Mouse (Mus musculus) heart, postnatal 0 days (tissue): ENCODE results near the gene Fxr2. TPM values are rescaled to one million over a fixed set of nuclear protein-coding genes. Genes with fewer than 3 reads are reported as not detected.

Experiments used
- ATAC-seq: fragments of 200-750 bp; cut with Nextera tagmentation; 2 replicates; pipeline ENCODE4 v1.8.0; 2017; ENCODE audit warnings: low read depth, moderate number of reproducible peaks, moderate library complexity; ENCODE audit not compliant: insufficient read depth
- DNase-seq: peaks from one replicate; pipeline ENCODE4 v3.0.0-alpha.2; 2016; ENCODE audit warnings: low spot score
- H3K27ac ChIP-seq: fragments of 300-500 bp; sonication (generic); 2 replicates; pipeline ENCODE4 v1.5.1; 2014; ENCODE audit warnings: low read depth, mild to moderate bottlenecking
- H3K27me3 ChIP-seq: fragments of 300-500 bp; sonication (generic); 2 replicates; pipeline ENCODE4 v1.6.1; 2014; ENCODE audit warnings: low read length, mixed read lengths; ENCODE audit not compliant: control insufficient read depth, insufficient read depth
- H3K36me3 ChIP-seq: fragments of 300-500 bp; sonication (generic); replicated peaks from 2 replicates; pipeline ENCODE4 v1.6.1; 2014; ENCODE audit warnings: low read length, mixed read lengths; ENCODE audit not compliant: control insufficient read depth, insufficient read depth
- H3K4me1 ChIP-seq: fragments of 300-500 bp; sonication (generic); 2 replicates; pipeline ENCODE4 v1.6.1; 2014; ENCODE audit warnings: antibody characterized with exemption; ENCODE audit not compliant: control insufficient read depth, insufficient read depth
- H3K4me2 ChIP-seq: fragments of 300-500 bp; sonication (generic); 2 replicates; pipeline ENCODE4 v1.6.1; 2014; ENCODE audit warnings: low read depth, mild to moderate bottlenecking, low read length, moderate library complexity
- H3K4me3 ChIP-seq: fragments of 300-500 bp; sonication (generic); 2 replicates; pipeline ENCODE4 v1.5.1; 2014; ENCODE audit warnings: low read depth, low read length
- H3K9ac ChIP-seq: fragments of 300-500 bp; sonication (generic); replicated peaks from 2 replicates; pipeline ENCODE4 v1.6.1; 2014; ENCODE audit warnings: low read depth, low read length, mixed read lengths
- H3K9me3 ChIP-seq: fragments of 300-500 bp; sonication (generic); replicated peaks from 2 replicates; pipeline ENCODE4 v1.6.1; 2016; ENCODE audit warnings: low read length; ENCODE audit not compliant: control insufficient read depth
- CTCF ChIP-seq: IDR thresholded peaks from 2 replicates; pipeline ENCODE4 v1.5.1; 2016; ENCODE audit warnings: antibody characterized with exemption, control low read depth, low read depth
- EP300 ChIP-seq: IDR thresholded peaks from 2 replicates; pipeline ENCODE4 v1.6.1; 2016; ENCODE audit warnings: antibody characterized with exemption, low read depth
- WGBS: fragments of 180-500 bp; shearing (Covaris S2); extraction: QIAGEN DNeasy Blood & Tissue Kit; methylation state at CpG from one replicate; pipeline ENCODE4 v1.1.7; 2014; 5-methylcytosine and 5-hydroxymethylcytosine counted together
- polyA plus RNA-seq: library from polyadenylated mRNA; unstranded; fragments of >200 nt; fragmentation: Nextera tagmentation; extraction: Ambion mirVana; gene quantifications from 2 replicates; pipeline ENCODE4 v1.2.1, GENCODE M21; 2015
- total RNA-seq: library from RNA; depleted of rRNA; stranded (reverse); fragments of >200 nt; gene quantifications from 2 replicates; pipeline ENCODE4 v1.2.3, GENCODE M21; 2014; ENCODE audit warnings: low replicate concordance

Gene Fxr2
- total and polyA plus RNA-seq, 2 experiments from 2014 or later = 15.8 to 64.7 TPM

GRCm38 (mm10) chr11:69633128-69633866 is 507 bp downstream of the Fxr2 start:
- no peaks in the 10 kb centered on the region for H3K27me3 ChIP-seq
- peak overlapping the region; percentile 98 for H3K4me3 ChIP-seq
- peak overlapping the region; percentile 97 for H3K9ac ChIP-seq
- H3K9me3 ChIP-seq = no peaks in the 10 kb centered on the region
- TF ChIP-seq EP300 (no peak), CTCF (no peak)
- ATAC-seq = peak; percentile 50
- peaks cover 19% of the 10 kb centered on the region for H3K4me1 ChIP-seq
- H3K27ac ChIP-seq = peak overlapping the region; percentile 97
- 0% methylated on average over 34 of the region's 50 CpGs for WGBS
- DNase-seq = peak; percentile 39
- no peaks in the 10 kb centered on the region; the same call in 1 of the 2 replicates for H3K36me3 ChIP-seq
- H3K4me2 ChIP-seq = peak overlapping the region; percentile 85

GRCm38 (mm10) chr11:69635471-69635870 is 2.7 kb downstream of the Fxr2 start:
- DNase-seq (no peak), ATAC-seq (no peak)
- H3K27ac ChIP-seq = no peak overlapping the region
- peaks cover 15% of the 10 kb centered on the region for H3K36me3 ChIP-seq
- 84% methylated on average over 3 of the region's 3 CpGs for WGBS
- H3K27me3 ChIP-seq = no peaks in the 10 kb centered on the region
- no peaks in the 10 kb centered on the region for H3K9me3 ChIP-seq
- peaks cover 19% of the 10 kb centered on the region for H3K4me1 ChIP-seq
- no peak overlapping the region for H3K4me2 ChIP-seq
- TF ChIP-seq EP300 = no peak
- TF ChIP-seq CTCF = no peak
- no peak overlapping the region for H3K9ac ChIP-seq
- no peak overlapping the region for H3K4me3 ChIP-seq

- no peaks in the 10 kb centered on the region for H3K9me3 ChIP-seq
- H3K27ac ChIP-seq = no peak overlapping the region
- H3K9ac ChIP-seq = no peak overlapping the region
- H3K4me2 ChIP-seq = no peak overlapping the region
- H3K36me3 ChIP-seq = peaks cover 88% of the 10 kb centered on the region
- whole genome bisulfite sequencing = 71% methylated on average over 5 of the region's 5 CpGs
- no peak overlapping the region for H3K4me3 ChIP-seq
- no peak for DNase-seq
- no peaks in the 10 kb centered on the region for H3K27me3 ChIP-seq
- TF ChIP-seq EP300 = no peak
- no peak for TF ChIP-seq CTCF
- no peak for ATAC-seq
- H3K4me1 ChIP-seq = no peaks in the 10 kb centered on the region
Measured at GRCm38 (mm10) chr11:69645860-69646259, 13.1 kb downstream of the Fxr2 start.

GRCm38 (mm10) chr11:69653399-69653798 is 20.6 kb downstream of the Fxr2 start:
- Histone ChIP-seq H3K4me3 (no peak overlapping the region), H3K36me3 (peaks cover 75% of the 10 kb centered on the region), H3K4me1 (no peaks in the 10 kb centered on the region), H3K9me3 (no peaks in the 10 kb centered on the region), H3K27me3 (no peaks in the 10 kb centered on the region), H3K4me2 (no peak overlapping the region), H3K9ac (no peak overlapping the region), H3K27ac (no peak overlapping the region)
- no peak for ATAC-seq
- no peak for DNase-seq
- TF ChIP-seq EP300 (no peak), CTCF (no peak)
- 53% methylated on average over 5 of the region's 5 CpGs for WGBS

GRCm38 (mm10) chr11:69654760-69655159 is 22.0 kb downstream of the Fxr2 start:
- Histone ChIP-seq H3K4me3 (no peak overlapping the region), H3K4me1 (no peaks in the 10 kb centered on the region), H3K9me3 (no peaks in the 10 kb centered on the region), H3K4me2 (no peak overlapping the region), H3K27ac (0 out of 2 replicates have a peak overlapping the region, but pooled peaks have one; percentile 2), H3K9ac (no peak overlapping the region), H3K36me3 (peaks cover 73% of the 10 kb centered on the region), H3K27me3 (no peaks in the 10 kb centered on the region)
- DNase-seq (no peak), ATAC-seq (no peak)
- 46% methylated on average over 9 of the region's 9 CpGs for WGBS
- TF ChIP-seq EP300 (no peak), CTCF (no peak)
